ENCODE assay signal across 16 mouse cellular contexts in the genomic region with DNA sequence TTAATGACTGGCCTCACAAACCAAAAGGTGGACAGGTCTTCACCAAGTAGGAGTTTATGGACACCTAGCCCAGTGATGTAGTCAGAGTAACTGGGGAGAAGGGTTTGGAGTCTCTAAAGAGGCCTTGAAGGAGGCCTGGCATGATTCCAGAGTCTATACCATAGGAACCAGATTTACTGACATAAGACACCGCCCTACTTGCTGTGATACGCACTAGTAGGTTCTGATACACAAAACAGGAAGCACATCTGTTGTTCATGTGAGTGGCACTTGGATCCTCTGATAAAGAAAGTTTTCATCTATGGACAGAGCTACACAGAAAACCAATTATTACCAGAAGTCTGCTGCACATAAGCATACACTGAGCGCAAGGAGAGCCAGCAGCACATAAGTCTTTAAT.
"Had no signal": no experiment of that assay in that cellular context is flagged by ENCODE, and none has a peak within 500 bp of the region (broad histone marks: within the 10 kb centered on the region; RNA-seq: fewer than 3 reads in every experiment).

No protein-coding gene starts in this region.

- H3K36me3 ChIP-seq: limb, embryonic 12.5 days; liver, embryonic 15.5 days; lung, embryonic 15.5 days; midbrain, embryonic 15.5 days; neural tube, embryonic 12.5 days had no signal

- H3K9me3 ChIP-seq: limb, embryonic 12.5 days; liver, embryonic 15.5 days; lung, embryonic 15.5 days; midbrain, embryonic 15.5 days; neural tube, embryonic 12.5 days had no signal

- H3K27ac ChIP-seq: limb, embryonic 12.5 days; liver, embryonic 15.5 days; lung, embryonic 15.5 days; midbrain, embryonic 15.5 days; neural tube, embryonic 12.5 days had no signal

- H3K9ac ChIP-seq: limb, embryonic 12.5 days; liver, embryonic 15.5 days; lung, embryonic 15.5 days; midbrain, embryonic 15.5 days; neural tube, embryonic 12.5 days had no signal

- H3K4me1 ChIP-seq: limb, embryonic 12.5 days; liver, embryonic 15.5 days; lung, embryonic 15.5 days; megakaryocyte, embryonic 14.5 days; midbrain, embryonic 15.5 days; neural tube, embryonic 12.5 days had no signal

- DNase-seq: kidney, adult 8-10 months; kidney, postnatal 36 days; layer of hippocampus, adult 9-11 months; layer of hippocampus, postnatal 36 days; lung, postnatal 14 days; right cerebral cortex, postnatal 14 days; thymus, postnatal 36 days had no signal

- H3K4me3 ChIP-seq: limb, embryonic 12.5 days; liver, embryonic 15.5 days; lung, embryonic 15.5 days; megakaryocyte, embryonic 14.5 days; midbrain, embryonic 15.5 days; neural tube, embryonic 12.5 days had no signal

- H3K27me3 ChIP-seq: limb, embryonic 12.5 days; lung, embryonic 15.5 days; midbrain, embryonic 15.5 days; neural tube, embryonic 12.5 days had no signal

- ATAC-seq: inflammation-experienced regulatory T-cells, adult 6 months; intestine, postnatal 0 days; midbrain, embryonic 15.5 days had no signal

- H3K4me2 ChIP-seq: limb, embryonic 12.5 days; liver, embryonic 15.5 days; lung, embryonic 15.5 days; midbrain, embryonic 11.5 days; midbrain, embryonic 15.5 days; neural tube, embryonic 12.5 days had no signal
